Mouse (Mus musculus) thymus, postnatal 10 days (tissue): ENCODE measurements around the gene Zfp672.
A peak's percentile ranks its signal among the peaks of the same experiment; 100 is the strongest.
"Not testable (repeated sequence)": the region's sequence is repeated elsewhere in the genome, so short reads cannot be mapped to it uniquely, and the experiment has no call there.

Experiments used
- DNase-seq, 2 experiments: peaks; one replicate each; pipeline ENCODE4 v3.0.0; 2021; ENCODE audit warnings: low spot score in 2 of 2

The Zfp672 gene

GRCm38 (mm10) chr11:58324614-58325229 is 5.4 kb downstream of the Zfp672 start:
- no peak for DNase-seq

- no peak for DNase-seq
These were observed 6.4 kb downstream of the Zfp672 start for GRCm38 (mm10) chr11:58323570-58324340.

GRCm38 (mm10) chr11:58322824-58323569 is 7.1 kb downstream of the Zfp672 start:
- DNase-seq, result peak; percentile 94 to 97

GRCm38 (mm10) chr11:58316768-58317390 is 13.3 kb downstream of the Zfp672 start:
- no peak for DNase-seq

GRCm38 (mm10) chr11:58316344-58316743 is 13.8 kb downstream of the Zfp672 start:
- no peak for DNase-seq

GRCm38 (mm10) chr11:58315536-58316168 is 14.5 kb downstream of the Zfp672 start:
- DNase-seq, result no peak

- no peak for DNase-seq
These were observed 16.1 kb downstream of the Zfp672 start for GRCm38 (mm10) chr11:58314069-58314468.

- DNase-seq, result no peak
These were observed 21.5 kb downstream of the Zfp672 start for GRCm38 (mm10) chr11:58308661-58309060.

- DNase-seq, result peak; percentile 32 to 44
These were observed 22.6 kb downstream of the Zfp672 start for GRCm38 (mm10) chr11:58307411-58308080.

GRCm38 (mm10) chr11:58306860-58307308 is 23.3 kb downstream of the Zfp672 start, which contains the start of gene Zfp692:
Gene Zfp692, plus strand, starts transcription at chr11:58307069.
- DNase-seq, result peak; percentile 89 to 91

GRCm38 (mm10) chr11:58305299-58305698 is 24.8 kb downstream of the Zfp672 start:
- DNase-seq, result not testable (repeated sequence)

GRCm38 (mm10) chr11:58303594-58303993 is 26.5 kb downstream of the Zfp672 start:
- no peak for DNase-seq

GRCm38 (mm10) chr11:58302774-58303445 is 27.2 kb downstream of the Zfp672 start:
- DNase-seq, result no peak

- DNase-seq, result peak; percentile 92 to 95
These were observed 28.0 kb downstream of the Zfp672 start for GRCm38 (mm10) chr11:58301837-58302754.

- peak; percentile 43 to 52 for DNase-seq
These were observed 29.1 kb downstream of the Zfp672 start for GRCm38 (mm10) chr11:58301057-58301456.

GRCm38 (mm10) chr11:58297396-58297795 is 32.7 kb downstream of the Zfp672 start:
- DNase-seq, result no peak

GRCm38 (mm10) chr11:58292791-58293190 is 37.3 kb downstream of the Zfp672 start:
- no peak for DNase-seq

GRCm38 (mm10) chr11:58290812-58291211 is 39.3 kb downstream of the Zfp672 start:
- no peak for DNase-seq
